14 mouse cellular contexts compared by ENCODE assay signal in the genomic region with DNA sequence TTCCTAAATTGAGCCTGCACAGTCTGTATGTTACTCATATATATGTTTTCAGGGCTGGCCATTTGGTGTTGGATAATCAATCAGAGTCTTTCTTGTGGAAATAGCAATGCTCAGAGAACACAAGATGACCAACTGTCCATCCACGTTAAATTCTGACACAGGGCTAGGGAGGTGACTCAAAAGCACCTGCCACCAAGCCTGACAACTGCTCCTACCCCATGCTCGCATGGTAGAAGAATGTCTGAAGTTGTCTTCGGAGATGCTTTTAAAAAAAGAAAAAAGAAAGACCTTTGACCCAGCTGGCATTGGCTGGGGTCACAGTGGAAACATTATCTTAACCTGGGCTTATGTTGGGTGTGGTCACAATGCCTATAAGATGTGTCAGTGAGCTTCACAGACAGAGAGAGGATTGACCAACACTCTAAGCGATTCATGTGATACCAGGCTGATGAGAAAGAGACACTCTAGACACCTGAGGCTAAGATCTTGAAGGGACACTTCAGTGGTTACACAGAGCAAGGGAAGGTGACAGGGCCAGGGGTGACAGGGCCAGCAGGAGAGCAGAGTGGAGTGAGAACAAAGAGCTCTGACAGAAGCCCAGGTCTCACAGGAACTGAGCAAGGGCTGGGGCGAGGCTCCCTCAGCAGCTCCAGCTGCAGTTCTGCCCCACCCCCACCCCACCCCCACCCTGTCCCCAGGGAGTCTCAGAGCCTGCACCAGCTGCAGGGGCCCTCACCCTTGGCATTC. TPM values are rescaled to one million over a fixed set of nuclear protein-coding genes. Genes with fewer than 3 reads are reported as not detected.
A peak's percentile ranks its signal among the peaks of the same experiment; 100 is the strongest.
DNase-seq lines count a peak whose midpoint lies in the region; ATAC-seq and TF ChIP-seq lines count a peak whose summit lies in the region.
"Had no signal": no experiment of that assay in that cellular context is flagged by ENCODE, and none has a peak within 500 bp of the region (broad histone marks: within the 10 kb centered on the region; RNA-seq: fewer than 3 reads in every experiment).

No protein-coding gene starts in this region.

- ATAC-seq in lung, embryonic 14.5 days (ENCODE audit: insufficient read depth), result 0 out of 2 replicates have a peak, but pooled peaks have one; percentile 17
- peak; percentile 54; the same call in 1 of the 2 replicates for ATAC-seq in intestine, postnatal 0 days
- ATAC-seq in stomach, embryonic 15.5 days (ENCODE audit: insufficient read depth, low FRiP score, low read depth), result peak; percentile 66
- no peak for ATAC-seq in cerebellum, adult (ENCODE audit: insufficient number of reproducible peaks, low FRiP score, low TSS enrichment)
- ATAC-seq: activated CD4-positive, CD25-positive, alpha-beta regulatory T cell, adult 4 months; forebrain, embryonic 16.5 days had no signal

- TF ChIP-seq RAD21 in CH12.LX (IDR thresholded peaks at IDR 0.05; ENCODE audit: low read depth, low read length), result no peak

- H3K27ac ChIP-seq in lung, embryonic 14.5 days (ENCODE audit: low read depth), result no peak overlapping the region
- peak overlapping the region; percentile 99 for H3K27ac ChIP-seq in CH12.LX (ENCODE audit: insufficient read depth, low read depth)
- no peak overlapping the region for H3K27ac ChIP-seq in intestine, postnatal 0 days (ENCODE audit: low read depth, low read length)
- no peak overlapping the region for H3K27ac ChIP-seq in stomach, embryonic 15.5 days
- H3K27ac ChIP-seq: neural tube, embryonic 12.5 days had no signal

- H3K4me3 ChIP-seq in lung, embryonic 14.5 days (ENCODE audit: low read depth, low read length), result no peak overlapping the region
- H3K4me3 ChIP-seq in CH12.LX (replicated peaks in 1 of 3; ENCODE audit: low read depth in 2 of 3, low read length in 2 of 3, poor library complexity in 1 of 3), result peak overlapping the region in 1 of 3 experiments; percentile 16
- H3K4me3 ChIP-seq in intestine, postnatal 0 days (ENCODE audit: low read depth, low read length), result no peak overlapping the region
- H3K4me3 ChIP-seq in stomach, embryonic 15.5 days (replicated peaks), result no peak overlapping the region
- H3K4me3 ChIP-seq: neural tube, embryonic 12.5 days had no signal

- no peak overlapping the region for H3K9ac ChIP-seq in lung, embryonic 14.5 days
- H3K9ac ChIP-seq in CH12.LX (ENCODE audit: insufficient read depth, low read depth), result peak overlapping the region; percentile 85
- H3K9ac ChIP-seq in intestine, postnatal 0 days (ENCODE audit: low read depth, low read length), result no peak overlapping the region
- no peak overlapping the region for H3K9ac ChIP-seq in stomach, embryonic 15.5 days
- H3K9ac ChIP-seq: neural tube, embryonic 12.5 days had no signal

- peak; percentile 63; the same call in 1 of the 2 replicates for TF ChIP-seq POLR2A in CH12.LX (IDR thresholded peaks at IDR 0.05; ENCODE audit: low read depth, low read length)

- DNase-seq in lung, embryonic 14.5 days, result no peak
- no peak for DNase-seq in lung, postnatal 14 days
- DNase-seq in CH12.LX (ENCODE audit: extremely low read depth), result peak; percentile 60
- DNase-seq in urinary bladder, adult 18-20 months (ENCODE audit: low spot score in 2 of 2), result no peak
- DNase-seq in cerebellum, postnatal 4 days (ENCODE audit: low spot score in 2 of 2), result no peak
- DNase-seq: gastrocnemius, postnatal 36 days; kidney, adult 18-20 months had no signal

- H3K4me1 ChIP-seq in lung, embryonic 14.5 days (ENCODE audit: insufficient read depth), result no peaks in the 10 kb centered on the region
- H3K4me1 ChIP-seq in CH12.LX (ENCODE audit: control insufficient read depth in 1 of 2, insufficient read depth in 2 of 2), result peaks cover 29 to 85% of the 10 kb centered on the region in 2 experiments
- H3K4me1 ChIP-seq in intestine, postnatal 0 days (replicated peaks; ENCODE audit: control insufficient read depth, insufficient read depth, low read length), result no peaks in the 10 kb centered on the region
- H3K4me1 ChIP-seq in stomach, embryonic 15.5 days, result no peaks in the 10 kb centered on the region

- 33% methylated on average over 5 of the region's 5 CpGs for WGBS in lung, embryonic 14.5 days
- WGBS in intestine, postnatal 0 days, result 32% methylated on average over 5 of the region's 5 CpGs
- 37% methylated on average over 5 of the region's 5 CpGs for WGBS in stomach, embryonic 15.5 days

- H3K9me3 ChIP-seq in lung, embryonic 14.5 days (ENCODE audit: low read depth, low read length), result no peaks in the 10 kb centered on the region
- peaks cover 5% of the 10 kb centered on the region for H3K9me3 ChIP-seq in CH12.LX (replicated peaks; ENCODE audit: low read length)
- H3K9me3 ChIP-seq in intestine, postnatal 0 days (ENCODE audit: control insufficient read depth), result no peaks in the 10 kb centered on the region
- no peaks in the 10 kb centered on the region for H3K9me3 ChIP-seq in stomach, embryonic 15.5 days
- H3K9me3 ChIP-seq: neural tube, embryonic 12.5 days had no signal

- no peak for TF ChIP-seq CTCF in lung, embryonic 14.5 days (IDR thresholded peaks at IDR 0.05; ENCODE audit: low read depth)
- TF ChIP-seq CTCF in CH12.LX (conservative IDR thresholded peaks at IDR 0.05 in 1 of 2, IDR thresholded peaks at IDR 0.05 in 1 of 2; ENCODE audit: low read depth in 2 of 2, low read length in 2 of 2), result no peak
- no peak for TF ChIP-seq CTCF in intestine, postnatal 0 days (IDR thresholded peaks at IDR 0.05; ENCODE audit: low read depth)

- H3K79me2 ChIP-seq in CH12.LX (replicated peaks; ENCODE audit: control insufficient read depth, extremely low read depth, insufficient read depth, poor library complexity, severe bottlenecking), result no peaks in the 10 kb centered on the region

- H3K36me3 ChIP-seq in lung, embryonic 14.5 days (ENCODE audit: insufficient read depth), result no peaks in the 10 kb centered on the region
- H3K36me3 ChIP-seq in CH12.LX (replicated peaks in 1 of 2; ENCODE audit: control insufficient read depth in 1 of 2, insufficient read depth in 1 of 2, low read length in 1 of 2), result peaks cover 0 to 3% of the 10 kb centered on the region in 2 experiments
- no peaks in the 10 kb centered on the region for H3K36me3 ChIP-seq in intestine, postnatal 0 days (ENCODE audit: control insufficient read depth, insufficient read depth)
- no peaks in the 10 kb centered on the region for H3K36me3 ChIP-seq in stomach, embryonic 15.5 days
- H3K36me3 ChIP-seq: neural tube, embryonic 12.5 days had no signal

- no peaks in the 10 kb centered on the region for H3K27me3 ChIP-seq in lung, embryonic 14.5 days (ENCODE audit: insufficient read depth, low read length)
- no peaks in the 10 kb centered on the region for H3K27me3 ChIP-seq in CH12.LX (replicated peaks)
- no peaks in the 10 kb centered on the region for H3K27me3 ChIP-seq in intestine, postnatal 0 days (replicated peaks; ENCODE audit: control insufficient read depth, insufficient read depth, low read length)
- no peaks in the 10 kb centered on the region for H3K27me3 ChIP-seq in stomach, embryonic 15.5 days (replicated peaks)
- H3K27me3 ChIP-seq: neural tube, embryonic 12.5 days had no signal

- in situ Hi-C loops in CH12.LX (cut with MboI; ENCODE audit: low pct_ligation_motif_present, low pct_unique_long_range_greater_than_20kb, low sequenced_read_pairs), result loop anchor here (10.0 kb wide), 1 partner anchor 177 kb away; a partner anchor contains a TSS

- dilution Hi-C loops in CH12.LX (cut with MboI; ENCODE audit: extremely low pct_ligation_motif_present, extremely low pct_unique_long_range_greater_than_20kb, low sequenced_read_pairs), result no loop called here

- no peak overlapping the region for H3K4me2 ChIP-seq in lung, embryonic 14.5 days
- peak overlapping the region; percentile 67 for H3K4me2 ChIP-seq in CH12.LX (ENCODE audit: insufficient read depth, low read depth, poor library complexity, severe bottlenecking)
- no peak overlapping the region for H3K4me2 ChIP-seq in intestine, postnatal 0 days (replicated peaks; ENCODE audit: low read depth)
- no peak overlapping the region for H3K4me2 ChIP-seq in stomach, embryonic 15.5 days
- H3K4me2 ChIP-seq: neural tube, embryonic 12.5 days had no signal

- TF ChIP-seq EP300 in CH12.LX (IDR thresholded peaks at IDR 0.05; ENCODE audit: low read length), result no peak; the same call in 1 of the 2 replicates

TF ChIP-seq in CH12.LX, 34 proteins besides CTCF, POLR2A, EP300 and RAD21 (continues in another document):
- peak; percentile 76; the same call in 1 of the 2 replicates for TF ChIP-seq TCF12 (IDR thresholded peaks at IDR 0.05; ENCODE audit: low read depth, low read length)
- peak; percentile 25; the same call in 1 of the 2 replicates for TF ChIP-seq CHD2 (IDR thresholded peaks at IDR 0.05; ENCODE audit: low read length)
- peak; percentile 12; the same call in 1 of the 2 replicates for TF ChIP-seq SIN3A (IDR thresholded peaks at IDR 0.05; ENCODE audit: low read length)
- no peak for TF ChIP-seq UBTF (IDR thresholded peaks at IDR 0.05; ENCODE audit: low read depth, low read length)
- TF ChIP-seq BHLHE40 (IDR thresholded peaks at IDR 0.05; ENCODE audit: low read depth, low read length), result peak; percentile 34; the same call in 1 of the 2 replicates
- 0 out of 2 replicates have a peak, but pooled peaks have one; percentile 30 for TF ChIP-seq MYC (IDR thresholded peaks at IDR 0.05; ENCODE audit: low read depth, low read length)
- TF ChIP-seq ZNF384 (IDR thresholded peaks at IDR 0.05; ENCODE audit: low read depth, low read length), result no peak; the same call in none of the 2 replicates
- no peak for TF ChIP-seq GABPA (IDR thresholded peaks at IDR 0.05; ENCODE audit: insufficient replicate concordance, low read depth, low read length)
- no peak for TF ChIP-seq RCOR1 (conservative IDR thresholded peaks at IDR 0.05; ENCODE audit: low read depth, low read length)
- peak; percentile 18 for TF ChIP-seq CHD1 (IDR thresholded peaks at IDR 0.05; ENCODE audit: low read depth, low read length)
- no peak for TF ChIP-seq USF1 (IDR thresholded peaks at IDR 0.05; ENCODE audit: low read depth, low read length)

RNA-seq across cellular contexts. Expression of a gene that starts 29.9 kb away (rescaled TPM):
- 2.7 and 3.1 TPM in 2 replicates for polyA plus RNA-seq in lung, embryonic 14.5 days (2014; fragmentation: Nextera tagmentation; extraction: Ambion mirVana)
- total RNA-seq in CH12.LX (2012; rRNA removed), result 202 and 225 TPM in 2 replicates
- total RNA-seq in CH12.LX (2014; rRNA removed), result 240 and 314 TPM in 2 replicates
- polyA plus RNA-seq in CH12.LX (2012; ENCODE audit: insufficient read length, low read depth), result 203 and 244 TPM in 2 replicates
- 1.5 and 2.6 TPM in 2 replicates for polyA plus RNA-seq in intestine, postnatal 0 days (2015; fragmentation: Nextera tagmentation; extraction: Ambion mirVana)
- 3.9 and 5.3 TPM in 2 replicates for polyA plus RNA-seq in stomach, embryonic 15.5 days (2015; fragmentation: Nextera tagmentation; extraction: Ambion mirVana)

RNA-seq across cellular contexts. Expression of a gene that starts 44.9 kb away (rescaled TPM):
- polyA plus RNA-seq in lung, embryonic 14.5 days (2014; fragmentation: Nextera tagmentation; extraction: Ambion mirVana), result 0.15 TPM in 1 of 2 replicates, not detected in the other
- total RNA-seq in CH12.LX (2012; rRNA removed) (0.08 TPM in 1 of 2 replicates, not detected in the other), CH12.LX (2014; rRNA removed) (0.18 TPM in 1 of 2 replicates, not detected in the other)
- polyA plus RNA-seq in CH12.LX (2012; ENCODE audit: insufficient read length, low read depth), result 0.10 and 0.11 TPM in 2 replicates
- 0.04 TPM in 1 of 2 replicates, not detected in the other for polyA plus RNA-seq in intestine, postnatal 0 days (2015; fragmentation: Nextera tagmentation; extraction: Ambion mirVana)
- 0.12 and 0.15 TPM in 2 replicates for polyA plus RNA-seq in stomach, embryonic 15.5 days (2015; fragmentation: Nextera tagmentation; extraction: Ambion mirVana)
- polyA plus RNA-seq: limb, embryonic 11.5 days had no signal

Comparison
In these comparisons a context has a peak if more than half of its experiments do, and no peak if none do; other contexts are left out.
1. RNA of a gene that starts 29.9 kb away (polyA plus RNA-seq): 203 to 244 TPM in CH12.LX; 3.9 to 5.3 TPM in stomach, embryonic 15.5 days, 2.7 to 3.1 TPM in lung, embryonic 14.5 days and 1.5 to 2.6 TPM in intestine, postnatal 0 days; every median in the first group is over 10 times any median in the second.